Mouse (Mus musculus) C2C12 (cell line): ENCODE results near the gene Lrrc43. TPM values are rescaled to one million over a fixed set of nuclear protein-coding genes. Genes with fewer than 3 reads are reported as not detected.

Source experiments
- H3K27me3 ChIP-seq: one replicate; pipeline ENCODE4 v1.6.1; 2011; ENCODE audit not compliant: control insufficient read depth, insufficient read depth, insufficient read length
- H3K36me3 ChIP-seq: one replicate; pipeline ENCODE4 v1.6.1; 2011; ENCODE audit not compliant: control insufficient read depth, insufficient read depth
- H3K4me3 ChIP-seq: one replicate; pipeline ENCODE4 v1.5.1; 2011; ENCODE audit warnings: mild to moderate bottlenecking, control low read depth; ENCODE audit not compliant: poor library complexity, insufficient read depth, severe bottlenecking
- H3K79me2 ChIP-seq: one replicate; pipeline ENCODE4 v1.6.1; 2011; ENCODE audit not compliant: control insufficient read depth, insufficient read depth
- H3K79me3 ChIP-seq: one replicate; pipeline ENCODE4 v1.6.1; 2011; ENCODE audit warnings: low read depth, control low read depth
- H3ac ChIP-seq: one replicate; pipeline ENCODE3; 2011; ENCODE audit warnings: low read depth; ENCODE audit not compliant: control insufficient read depth, insufficient read length
- CEBPB ChIP-seq: IDR thresholded peaks from one replicate; pipeline ENCODE4 v1.6.1; 2011; ENCODE audit warnings: low read depth, mild to moderate bottlenecking, control low read depth, moderate library complexity
- CTCF ChIP-seq: IDR thresholded peaks from one replicate; pipeline ENCODE4 v1.5.1; 2011; ENCODE audit not compliant: control insufficient read depth, insufficient read depth, insufficient read length
- FOSL1 ChIP-seq: IDR thresholded peaks from one replicate; pipeline ENCODE4 v1.8.0; 2011; ENCODE audit warnings: mild to moderate bottlenecking, low read length; ENCODE audit not compliant: poor library complexity, insufficient read depth, severe bottlenecking
- MAX ChIP-seq: IDR thresholded peaks from one replicate; pipeline ENCODE4 v1.6.1; 2011; ENCODE audit warnings: mild to moderate bottlenecking, control low read depth
- MYOD1 ChIP-seq: IDR thresholded peaks from one replicate; pipeline ENCODE4 v1.6.1; 2011; ENCODE audit warnings: low read depth; ENCODE audit not compliant: control insufficient read depth, insufficient read length
- MYOG ChIP-seq: IDR thresholded peaks from one replicate; pipeline ENCODE4 v1.6.1; 2011; ENCODE audit not compliant: control insufficient read depth, insufficient read length; ENCODE audit errors: extremely low read depth
- USF1 ChIP-seq: IDR thresholded peaks from one replicate; pipeline ENCODE4 v1.6.1; 2011; ENCODE audit warnings: low read depth, mild to moderate bottlenecking, control low read depth, moderate library complexity
- long read RNA-seq, 2 experiments: library from polyadenylated mRNA; unstranded; transcript quantifications; one replicate each; pipeline ENCODE4 v2.0.0; 2019 to 2020
- polyA plus RNA-seq: library from polyadenylated mRNA; unstranded; fragments of >200 nt; fragmentation: generic; extraction: Trizol; gene quantifications from one replicate; pipeline ENCODE4 v1.2.1, GENCODE M21; 2012; ENCODE audit warnings: missing spikeins

The Lrrc43 gene
- polyA plus RNA-seq = not detected
- long read RNA-seq, experiment 1 = 0 reads
- long read RNA-seq, experiment 2 = 0 reads

DNA sequence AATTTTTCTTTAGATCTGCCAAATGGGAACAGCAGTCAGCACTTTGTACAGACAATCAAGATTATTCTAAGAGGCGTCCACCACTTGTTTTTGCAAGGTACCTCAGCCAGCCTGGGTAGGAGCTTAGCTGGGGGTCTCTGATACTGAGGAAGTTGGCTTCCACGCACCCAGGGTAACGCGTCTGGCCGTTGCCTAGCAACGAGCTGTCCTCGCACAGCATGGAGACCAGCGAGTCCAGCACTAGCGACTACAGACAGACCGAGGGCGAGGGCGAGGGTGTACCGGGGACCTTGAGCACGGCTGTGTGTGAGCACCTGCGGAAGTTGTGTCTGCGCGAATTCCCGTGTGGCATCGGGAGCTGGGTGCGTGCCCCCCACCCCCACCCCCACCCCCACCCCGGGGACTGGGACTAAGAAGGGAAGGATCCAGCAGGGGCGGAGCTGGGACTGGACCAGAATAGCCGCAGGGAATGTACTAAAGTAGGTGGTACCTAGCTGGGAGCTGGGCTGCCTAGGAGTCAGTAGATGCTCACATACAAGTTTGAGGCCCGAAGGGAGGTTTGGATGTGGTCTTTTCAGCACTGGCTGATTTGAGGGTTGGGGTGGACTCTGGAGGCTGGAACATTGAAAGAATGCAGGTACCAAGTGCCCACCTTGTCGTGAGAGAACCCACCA is at the start of gene Lrrc43, which contains the start of gene Il31:
Lrrc43 (plus strand) TSS at position 194 of the 674 bp plus-strand sequence.
Il31 (minus strand) TSS at position 378 of the 674 bp plus-strand sequence.
- no peaks in the 10 kb centered on the region for H3K36me3 ChIP-seq
- H3K4me3 ChIP-seq = no peak within 1 kb of the TSS
- no peak within 1 kb of the TSS for H3ac ChIP-seq
- H3K79me2 ChIP-seq = no peaks in the 10 kb centered on the region
- no peaks in the 10 kb centered on the region for H3K79me3 ChIP-seq
- no peak for TF ChIP-seq USF1
- no peak for TF ChIP-seq CTCF
- no peak for TF ChIP-seq CEBPB
- no peak for TF ChIP-seq MYOG
- TF ChIP-seq FOSL1 = no peak
- no peak for TF ChIP-seq MAX
- no peak for TF ChIP-seq MYOD1
- peaks cover 54% of the 10 kb centered on the region for H3K27me3 ChIP-seq

DNA sequence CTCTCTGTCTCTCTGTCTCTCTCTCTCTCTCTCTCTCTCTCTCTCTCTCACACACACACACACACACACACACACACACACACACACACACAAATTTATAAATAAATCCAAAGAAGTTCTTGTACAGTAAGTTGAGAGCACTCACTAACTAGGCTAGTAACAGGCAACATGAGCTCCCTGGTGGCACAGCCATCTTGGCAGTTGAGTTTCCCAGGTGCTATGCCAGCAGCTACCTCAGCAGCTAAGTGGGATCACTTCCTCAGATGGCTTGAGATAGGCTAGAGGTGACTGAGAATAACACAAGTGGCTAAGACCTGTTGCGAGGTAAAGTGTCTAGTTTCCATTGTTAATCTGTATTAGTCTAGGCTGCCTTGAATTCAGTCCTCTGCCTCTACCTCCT is 49.8 kb upstream of the Lrrc43 start:
- Histone ChIP-seq H3K4me3 (no peak overlapping the region), H3ac (no peak overlapping the region), H3K79me2 (no peaks in the 10 kb centered on the region), H3K79me3 (no peaks in the 10 kb centered on the region), H3K27me3 (no peaks in the 10 kb centered on the region), H3K36me3 (peaks cover 6% of the 10 kb centered on the region)
- TF ChIP-seq MYOD1 = no peak
- no peak for TF ChIP-seq MAX
- no peak for TF ChIP-seq CTCF
- TF ChIP-seq USF1 = no peak
- no peak for TF ChIP-seq FOSL1
- no peak for TF ChIP-seq CEBPB
- TF ChIP-seq MYOG = no peak

DNA sequence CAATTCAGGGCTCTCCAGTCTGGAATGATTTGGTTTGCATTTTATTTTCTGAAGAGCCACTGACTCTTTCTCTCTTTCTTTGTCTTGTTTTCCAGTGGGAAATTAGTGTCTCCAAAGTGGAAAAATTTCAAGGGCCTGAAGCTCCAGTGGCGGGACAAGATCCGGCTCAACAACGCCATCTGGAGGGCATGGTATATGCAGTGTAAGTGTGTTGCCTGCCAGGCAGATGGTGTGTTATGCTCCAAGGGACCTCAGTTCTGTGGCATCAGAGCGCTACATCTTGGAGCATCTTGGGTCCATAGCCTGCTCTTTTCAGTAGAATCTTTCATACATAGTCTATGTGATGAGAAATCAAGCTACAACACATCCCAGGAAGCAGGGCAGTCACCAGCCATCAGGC is 49.2 kb upstream of the Lrrc43 start:
- Histone ChIP-seq H3K36me3 (peaks cover 6% of the 10 kb centered on the region), H3K27me3 (no peaks in the 10 kb centered on the region), H3K79me2 (no peaks in the 10 kb centered on the region), H3ac (no peak overlapping the region), H3K79me3 (no peaks in the 10 kb centered on the region), H3K4me3 (no peak overlapping the region)
- TF ChIP-seq MYOG (no peak), CEBPB (no peak), MAX (no peak), CTCF (no peak), MYOD1 (no peak), FOSL1 (no peak), USF1 (no peak)

DNA sequence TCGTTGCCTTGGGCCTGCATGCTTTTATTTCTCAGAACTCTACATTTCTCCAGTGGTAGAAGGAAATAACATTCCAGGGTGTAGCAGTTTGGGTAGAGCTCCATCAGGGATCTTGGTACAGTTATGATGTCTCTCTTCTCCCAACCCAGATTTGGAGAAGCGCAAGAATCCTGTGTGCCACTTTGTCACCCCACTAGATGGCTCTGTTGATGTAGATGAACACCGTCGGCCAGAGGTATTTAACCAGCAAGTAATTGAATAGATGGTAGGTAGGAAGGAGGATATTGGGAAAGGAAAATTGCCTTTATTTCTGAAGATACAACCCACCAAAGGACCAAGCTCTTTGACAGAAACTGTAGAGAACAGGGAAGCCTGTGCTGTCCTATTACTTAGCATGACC is 48.4 kb upstream of the Lrrc43 start:
- no peaks in the 10 kb centered on the region for H3K79me2 ChIP-seq
- peaks cover 6% of the 10 kb centered on the region for H3K36me3 ChIP-seq
- H3K79me3 ChIP-seq = no peaks in the 10 kb centered on the region
- no peaks in the 10 kb centered on the region for H3K27me3 ChIP-seq
- TF ChIP-seq USF1 (no peak), MYOD1 (no peak), MYOG (no peak), CTCF (no peak), FOSL1 (no peak), MAX (no peak), CEBPB (no peak)
- no peak overlapping the region for H3ac ChIP-seq
- no peak overlapping the region for H3K4me3 ChIP-seq

DNA sequence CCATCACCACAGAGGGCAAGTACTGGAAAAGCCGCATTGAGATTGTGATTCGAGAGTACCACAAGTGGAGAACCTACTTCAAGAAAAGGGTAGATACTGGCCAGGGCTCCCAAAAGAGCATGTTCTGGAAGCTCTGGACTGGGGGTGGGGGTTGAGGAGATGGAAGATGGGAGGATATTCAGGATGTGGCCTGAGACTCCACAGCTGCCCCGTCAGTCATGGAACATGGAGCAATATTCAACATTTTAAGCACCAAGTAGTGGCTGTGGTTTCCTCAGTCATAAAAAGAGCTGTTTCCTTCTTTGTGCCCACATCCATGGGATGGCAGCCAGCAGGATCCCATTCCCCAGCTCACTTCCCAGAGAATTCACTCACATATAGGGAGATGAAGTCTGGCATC is 46.8 kb upstream of the Lrrc43 start:
- Histone ChIP-seq H3K79me3 (no peaks in the 10 kb centered on the region), H3K36me3 (peaks cover 10% of the 10 kb centered on the region)
- TF ChIP-seq MYOD1 (peak; percentile 48), USF1 (no peak)

DNA sequence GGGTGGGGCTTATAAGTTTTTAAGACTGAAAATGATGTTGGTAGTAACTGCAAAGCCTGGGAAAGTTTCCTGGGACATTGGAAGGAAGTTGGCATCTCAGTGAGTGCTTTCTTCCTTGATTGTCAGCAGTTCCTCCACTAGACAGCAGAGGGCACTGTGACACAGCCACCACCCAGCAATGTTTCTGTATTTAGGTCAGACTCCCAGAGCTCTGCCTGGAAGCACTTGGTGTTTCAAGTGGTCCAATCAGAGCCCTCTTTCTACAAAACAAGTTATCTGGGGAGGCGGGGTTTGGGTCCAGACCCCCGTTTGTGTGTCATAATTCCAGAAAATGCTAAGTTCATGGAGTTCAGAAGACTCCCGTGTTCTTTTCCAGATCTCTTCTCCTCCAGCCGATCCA is 45.0 kb upstream of the Lrrc43 start:
- H3K36me3 ChIP-seq = peaks cover 10% of the 10 kb centered on the region

More for the DNA sequence above, 46.8 kb upstream of the Lrrc43 start:
- Histone ChIP-seq H3K27me3 (no peaks in the 10 kb centered on the region), H3K79me2 (no peaks in the 10 kb centered on the region), H3ac (no peak overlapping the region), H3K4me3 (no peak overlapping the region)

More for the DNA sequence above, 45.0 kb upstream of the Lrrc43 start:
- peak; percentile 43 for TF ChIP-seq CTCF
- no peak for TF ChIP-seq MAX
- H3K4me3 ChIP-seq = no peak overlapping the region
- H3K79me3 ChIP-seq = no peaks in the 10 kb centered on the region
- no peaks in the 10 kb centered on the region for H3K79me2 ChIP-seq
- no peak overlapping the region for H3ac ChIP-seq
- H3K27me3 ChIP-seq = no peaks in the 10 kb centered on the region
